Mouse (Mus musculus): ENCODE data around the gene Ect2l. TPM values are rescaled to one million over a fixed set of nuclear protein-coding genes. Genes with fewer than 3 reads are reported as not detected.

Ect2l gene
- polyA plus RNA-seq, 1 experiment from 2014 or later = 0.22 TPM

GRCm38 (mm10) chr10:18219351-18219750 lies 8.7 kb upstream of the Ect2l start:
- Histone ChIP-seq H3K9me3 (ENCODE audit: control insufficient read depth, low read length) (no peaks in the 10 kb centered on the region), H3K4me3 (ENCODE audit: low read depth, low read length) (no peak overlapping the region), H3K27me3 (ENCODE audit: control insufficient read depth, insufficient read depth, low read length) (no peaks in the 10 kb centered on the region), H3K36me3 (ENCODE audit: control insufficient read depth, insufficient read depth, low read length) (no peaks in the 10 kb centered on the region), H3K4me1 (ENCODE audit: control insufficient read depth, insufficient read depth, low read length) (no peaks in the 10 kb centered on the region), H3K9ac (ENCODE audit: low read length) (no peak overlapping the region), H3K27ac (ENCODE audit: low read depth, low read length) (no peak overlapping the region), H3K4me2 (no peak overlapping the region)
- no peak for DNase-seq (ENCODE audit: low spot score, missing footprints)
- ATAC-seq (ENCODE audit: low FRiP score) = no peak
- WGBS = 94% methylated on average over 10 of the region's 10 CpGs

DNA sequence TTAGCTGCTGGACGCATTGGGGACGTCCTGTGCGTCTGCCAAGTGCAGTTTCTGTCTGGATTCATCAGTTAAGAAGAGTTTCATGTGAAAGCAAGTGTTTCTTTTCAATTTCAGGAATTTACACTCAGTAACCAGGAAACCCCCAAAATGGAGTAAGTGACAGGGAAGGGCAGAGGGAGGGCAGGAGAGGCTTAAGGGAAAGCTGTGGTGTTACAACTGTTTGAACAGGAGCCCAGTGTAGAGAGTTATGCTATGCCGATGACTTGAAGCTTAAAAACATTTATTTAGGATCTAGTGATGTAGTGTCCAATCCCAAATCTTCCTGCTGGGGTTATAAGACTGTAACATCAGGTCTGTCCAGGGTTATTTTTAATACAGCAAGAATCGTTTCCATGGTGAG lies 3.4 kb upstream of the Ect2l start:
- no peak for DNase-seq (ENCODE audit: low spot score, missing footprints)
- ATAC-seq (ENCODE audit: low FRiP score) = no peak
- H3K27me3 ChIP-seq (ENCODE audit: control insufficient read depth, insufficient read depth, low read length) = no peaks in the 10 kb centered on the region
- H3K4me3 ChIP-seq (ENCODE audit: low read depth, low read length) = no peak overlapping the region
- WGBS = 87% methylated on average over 5 of the region's 5 CpGs
- no peak overlapping the region for H3K9ac ChIP-seq (ENCODE audit: low read length)
- H3K27ac ChIP-seq (ENCODE audit: low read depth, low read length) = no peak overlapping the region
- H3K36me3 ChIP-seq (ENCODE audit: control insufficient read depth, insufficient read depth, low read length) = no peaks in the 10 kb centered on the region
- H3K4me2 ChIP-seq = no peak overlapping the region
- H3K4me1 ChIP-seq (ENCODE audit: control insufficient read depth, insufficient read depth, low read length) = no peaks in the 10 kb centered on the region
- no peaks in the 10 kb centered on the region for H3K9me3 ChIP-seq (ENCODE audit: control insufficient read depth, low read length)

DNA sequence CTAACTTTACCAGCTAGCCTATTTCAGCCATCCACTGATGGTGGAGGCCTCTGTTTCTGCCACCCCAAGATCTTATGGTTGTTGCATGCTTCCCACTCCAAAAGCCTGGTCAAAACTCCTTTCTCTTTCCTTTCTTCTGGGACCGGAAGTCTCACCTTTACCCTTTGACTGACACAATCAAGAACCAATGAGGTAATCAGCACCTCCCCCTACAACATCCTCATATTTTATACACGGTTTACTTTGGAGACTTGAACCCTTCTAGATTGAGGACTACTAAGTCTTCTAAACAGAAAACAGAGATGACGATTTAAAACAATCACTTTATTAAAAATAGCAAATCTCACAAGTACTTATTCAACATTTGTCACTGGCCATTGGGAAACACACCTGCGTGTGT lies 2.7 kb upstream of the Ect2l start:
- Histone ChIP-seq H3K27ac (ENCODE audit: low read depth, low read length) (no peak overlapping the region), H3K9ac (ENCODE audit: low read length) (no peak overlapping the region), H3K4me2 (no peak overlapping the region), H3K36me3 (ENCODE audit: control insufficient read depth, insufficient read depth, low read length) (no peaks in the 10 kb centered on the region), H3K27me3 (ENCODE audit: control insufficient read depth, insufficient read depth, low read length) (no peaks in the 10 kb centered on the region), H3K4me3 (ENCODE audit: low read depth, low read length) (no peak overlapping the region), H3K9me3 (ENCODE audit: control insufficient read depth, low read length) (no peaks in the 10 kb centered on the region), H3K4me1 (ENCODE audit: control insufficient read depth, insufficient read depth, low read length) (no peaks in the 10 kb centered on the region)
- DNase-seq (ENCODE audit: low spot score, missing footprints) (no peak), ATAC-seq (ENCODE audit: low FRiP score) (no peak)
- 77% methylated on average over 4 of the region's 4 CpGs for WGBS

GRCm38 (mm10) chr10:18210119-18210518 lies 571 bp downstream of the Ect2l start:
- Histone ChIP-seq H3K4me3 (ENCODE audit: low read depth, low read length) (no peak overlapping the region), H3K9ac (ENCODE audit: low read length) (no peak overlapping the region), H3K9me3 (ENCODE audit: control insufficient read depth, low read length) (no peaks in the 10 kb centered on the region), H3K27me3 (ENCODE audit: control insufficient read depth, insufficient read depth, low read length) (no peaks in the 10 kb centered on the region), H3K4me1 (ENCODE audit: control insufficient read depth, insufficient read depth, low read length) (no peaks in the 10 kb centered on the region), H3K27ac (ENCODE audit: low read depth, low read length) (no peak overlapping the region), H3K36me3 (ENCODE audit: control insufficient read depth, insufficient read depth, low read length) (no peaks in the 10 kb centered on the region), H3K4me2 (no peak overlapping the region)
- ATAC-seq (ENCODE audit: low FRiP score) = no peak
- no peak for DNase-seq (ENCODE audit: low spot score, missing footprints)
- 81% methylated on average over 6 of the region's 6 CpGs for WGBS

- Histone ChIP-seq H3K4me3 (ENCODE audit: low read depth, low read length) (no peak overlapping the region), H3K4me2 (no peak overlapping the region), H3K4me1 (ENCODE audit: control insufficient read depth, insufficient read depth, low read length) (peaks cover 2% of the 10 kb centered on the region; the same call in 1 of the 2 replicates), H3K9me3 (ENCODE audit: control insufficient read depth, low read length) (no peaks in the 10 kb centered on the region), H3K27me3 (ENCODE audit: control insufficient read depth, insufficient read depth, low read length) (no peaks in the 10 kb centered on the region), H3K27ac (ENCODE audit: low read depth, low read length) (no peak overlapping the region), H3K36me3 (ENCODE audit: control insufficient read depth, insufficient read depth, low read length) (no peaks in the 10 kb centered on the region), H3K9ac (ENCODE audit: low read length) (no peak overlapping the region)
- ATAC-seq (ENCODE audit: low FRiP score) (no peak), DNase-seq (ENCODE audit: low spot score, missing footprints) (no peak)
- WGBS = 5% methylated on average over 7 of the region's 7 CpGs
Measured at GRCm38 (mm10) chr10:18204067-18204466, 6.6 kb downstream of the Ect2l start.

DNA sequence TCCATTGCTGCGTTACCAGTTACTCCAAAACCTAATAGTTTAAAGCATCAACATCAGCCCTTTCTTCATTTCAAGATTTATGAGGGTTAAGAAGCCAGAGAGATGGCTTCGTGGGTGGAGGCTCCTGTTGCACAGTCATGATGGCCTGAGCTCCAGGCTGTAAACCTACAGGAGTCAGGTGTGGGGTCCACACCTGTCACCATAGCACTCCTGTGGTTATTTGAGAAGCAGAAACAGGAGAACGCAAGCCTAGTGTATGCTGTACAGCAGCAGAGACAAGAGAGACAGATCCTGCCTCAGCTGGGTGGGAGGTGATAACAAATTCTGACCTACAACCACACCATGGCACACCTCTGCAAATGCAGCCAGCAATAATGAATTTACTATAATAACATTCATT lies 8.3 kb downstream of the Ect2l start:
- 86% methylated on average over 3 of the region's 3 CpGs for WGBS
- no peak for ATAC-seq (ENCODE audit: low FRiP score)
- no peaks in the 10 kb centered on the region for H3K27me3 ChIP-seq (ENCODE audit: control insufficient read depth, insufficient read depth, low read length)
- peaks cover 2% of the 10 kb centered on the region; the same call in 1 of the 2 replicates for H3K4me1 ChIP-seq (ENCODE audit: control insufficient read depth, insufficient read depth, low read length)
- no peak for DNase-seq (ENCODE audit: low spot score, missing footprints)
- H3K27ac ChIP-seq (ENCODE audit: low read depth, low read length) = no peak overlapping the region
- H3K36me3 ChIP-seq (ENCODE audit: control insufficient read depth, insufficient read depth, low read length) = no peaks in the 10 kb centered on the region
- H3K4me2 ChIP-seq = no peak overlapping the region
- no peaks in the 10 kb centered on the region for H3K9me3 ChIP-seq (ENCODE audit: control insufficient read depth, low read length)
- no peak overlapping the region for H3K4me3 ChIP-seq (ENCODE audit: low read depth, low read length)
- H3K9ac ChIP-seq (ENCODE audit: low read length) = no peak overlapping the region

- Histone ChIP-seq H3K4me1 (ENCODE audit: control insufficient read depth, insufficient read depth, low read length) (peaks cover 2% of the 10 kb centered on the region; the same call in 1 of the 2 replicates), H3K36me3 (ENCODE audit: control insufficient read depth, insufficient read depth, low read length) (no peaks in the 10 kb centered on the region), H3K27ac (ENCODE audit: low read depth, low read length) (no peak overlapping the region), H3K4me3 (ENCODE audit: low read depth, low read length) (no peak overlapping the region), H3K4me2 (no peak overlapping the region), H3K9ac (ENCODE audit: low read length) (no peak overlapping the region), H3K27me3 (ENCODE audit: control insufficient read depth, insufficient read depth, low read length) (no peaks in the 10 kb centered on the region), H3K9me3 (ENCODE audit: control insufficient read depth, low read length) (no peaks in the 10 kb centered on the region)
- ATAC-seq (ENCODE audit: low FRiP score) (no peak), DNase-seq (ENCODE audit: low spot score, missing footprints) (no peak)
- WGBS = 68% methylated on average over 9 of the region's 9 CpGs
Measured at GRCm38 (mm10) chr10:18200656-18201055, 10.0 kb downstream of the Ect2l start.

DNA sequence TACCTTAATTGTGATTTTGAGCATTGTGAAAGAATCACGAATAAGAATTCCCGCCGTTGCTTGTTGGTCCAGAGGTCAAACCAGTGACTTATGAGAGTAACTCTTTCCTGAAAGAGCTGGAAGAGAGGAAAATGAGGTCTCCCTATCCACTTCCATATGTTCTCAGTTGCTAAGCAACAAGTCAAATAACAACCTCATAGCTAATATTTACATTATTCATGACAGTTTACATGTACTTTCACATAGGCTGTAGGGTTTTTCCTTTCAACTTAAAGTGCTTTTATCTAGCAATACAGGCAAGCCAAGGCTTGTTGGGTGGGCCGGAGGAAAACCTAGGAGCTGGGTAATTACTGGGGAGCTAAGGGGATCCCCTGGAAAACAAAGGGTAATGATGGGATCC lies 10.8 kb downstream of the Ect2l start:
- Histone ChIP-seq H3K4me3 (ENCODE audit: low read depth, low read length) (no peak overlapping the region), H3K4me2 (no peak overlapping the region), H3K27me3 (ENCODE audit: control insufficient read depth, insufficient read depth, low read length) (no peaks in the 10 kb centered on the region), H3K9me3 (ENCODE audit: control insufficient read depth, low read length) (no peaks in the 10 kb centered on the region), H3K4me1 (ENCODE audit: control insufficient read depth, insufficient read depth, low read length) (peaks cover 2% of the 10 kb centered on the region; the same call in 1 of the 2 replicates), H3K9ac (ENCODE audit: low read length) (no peak overlapping the region), H3K27ac (ENCODE audit: low read depth, low read length) (no peak overlapping the region), H3K36me3 (ENCODE audit: control insufficient read depth, insufficient read depth, low read length) (no peaks in the 10 kb centered on the region)
- WGBS = 89% methylated on average over 4 of the region's 4 CpGs
- ATAC-seq (ENCODE audit: low FRiP score) (no peak), DNase-seq (ENCODE audit: low spot score, missing footprints) (no peak)

- no peak for DNase-seq (ENCODE audit: low spot score, missing footprints)
- Histone ChIP-seq H3K4me2 (no peak overlapping the region), H3K36me3 (ENCODE audit: control insufficient read depth, insufficient read depth, low read length) (no peaks in the 10 kb centered on the region), H3K27me3 (ENCODE audit: control insufficient read depth, insufficient read depth, low read length) (no peaks in the 10 kb centered on the region), H3K27ac (ENCODE audit: low read depth, low read length) (no peak overlapping the region), H3K4me3 (ENCODE audit: low read depth, low read length) (no peak overlapping the region), H3K9ac (ENCODE audit: low read length) (no peak overlapping the region), H3K9me3 (ENCODE audit: control insufficient read depth, low read length) (no peaks in the 10 kb centered on the region), H3K4me1 (ENCODE audit: control insufficient read depth, insufficient read depth, low read length) (peaks cover 2% of the 10 kb centered on the region; the same call in 1 of the 2 replicates)
- WGBS = 86% methylated on average over 5 of the region's 5 CpGs
- no peak for ATAC-seq (ENCODE audit: low FRiP score)
Measured at GRCm38 (mm10) chr10:18198286-18199015, 12.2 kb downstream of the Ect2l start.
